Mouse (Mus musculus) spleen, adult 2 months (tissue): ENCODE measurements around the gene Hs3st3a1.

ENCODE experiments used
- CTCF ChIP-seq: fragments of 200-500 bp; IDR thresholded peaks from 2 replicates; pipeline ENCODE4 v1.5.1; 2011; ENCODE audit warnings: mild to moderate bottlenecking, inconsistent platforms; ENCODE audit not compliant: insufficient read depth, insufficient read length, insufficient replicate concordance; ENCODE audit errors: extremely low read depth
- POLR2A ChIP-seq: fragments of 200-500 bp; IDR thresholded peaks from 2 replicates; pipeline ENCODE4 v1.6.1; 2011; ENCODE audit warnings: low read depth, low read length, inconsistent platforms

DNA sequence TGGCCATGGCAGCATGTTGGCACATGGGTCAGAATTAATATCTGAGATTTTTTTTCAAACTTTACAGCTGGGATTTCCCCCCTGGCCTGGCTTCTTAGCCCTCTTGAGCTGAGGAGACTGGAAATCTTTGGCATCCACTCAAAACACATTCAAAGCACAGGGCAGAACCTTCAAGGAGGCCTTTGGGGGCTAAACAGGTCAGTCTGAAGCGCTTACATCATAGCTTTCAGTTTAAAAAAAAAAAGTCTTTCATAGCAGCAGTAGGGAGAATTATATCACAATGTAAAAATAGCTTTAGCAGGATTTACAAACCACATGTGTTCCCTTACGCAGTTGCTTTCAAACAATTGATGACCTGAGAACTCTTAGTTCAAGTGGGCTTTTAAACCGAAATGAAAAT lies 46.3 kb downstream of the Hs3st3a1 start:
- TF ChIP-seq CTCF (no peak), POLR2A (no peak)
